Mouse (Mus musculus): ENCODE data around the gene Gpr6. TPM values are rescaled to one million over a fixed set of nuclear protein-coding genes. Genes with fewer than 3 reads are reported as not detected.

The Gpr6 gene
- polyA plus RNA-seq, 1 experiment from 2014 or later, result not detected

DNA sequence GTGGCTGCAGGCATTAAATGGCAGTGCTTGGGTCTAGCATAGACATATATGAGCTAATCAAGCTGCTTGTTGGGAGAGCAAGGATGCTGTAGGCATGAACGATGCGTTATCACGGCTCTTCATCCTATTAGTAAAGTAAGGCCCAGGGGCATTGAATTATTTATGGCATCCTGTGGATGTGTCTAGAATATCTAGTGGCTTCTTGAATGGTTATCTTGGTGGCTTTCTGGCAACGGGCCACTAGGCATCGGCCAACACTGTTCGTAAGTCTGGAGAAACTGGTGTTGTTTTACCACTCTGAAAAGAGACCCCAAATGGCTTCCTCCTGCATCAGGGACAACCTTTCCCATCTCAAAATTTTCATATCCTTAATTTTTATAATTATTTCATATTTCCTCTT is 33.6 kb downstream of the Gpr6 start:
- Histone ChIP-seq H3K27ac (no peak overlapping the region), H3K4me2 (no peak overlapping the region), H3K36me3 (no peaks in the 10 kb centered on the region), H3K9ac (no peak overlapping the region), H3K4me3 (no peak overlapping the region), H3K9me3 (no peaks in the 10 kb centered on the region), H3K4me1 (no peaks in the 10 kb centered on the region), H3K27me3 (no peaks in the 10 kb centered on the region)
- WGBS, result 90% methylated on average over 6 of the region's 6 CpGs
- ATAC-seq (ENCODE audit: insufficient number of reproducible peaks, insufficient read depth, low FRiP score, low TSS enrichment, low read depth), result no peak

DNA sequence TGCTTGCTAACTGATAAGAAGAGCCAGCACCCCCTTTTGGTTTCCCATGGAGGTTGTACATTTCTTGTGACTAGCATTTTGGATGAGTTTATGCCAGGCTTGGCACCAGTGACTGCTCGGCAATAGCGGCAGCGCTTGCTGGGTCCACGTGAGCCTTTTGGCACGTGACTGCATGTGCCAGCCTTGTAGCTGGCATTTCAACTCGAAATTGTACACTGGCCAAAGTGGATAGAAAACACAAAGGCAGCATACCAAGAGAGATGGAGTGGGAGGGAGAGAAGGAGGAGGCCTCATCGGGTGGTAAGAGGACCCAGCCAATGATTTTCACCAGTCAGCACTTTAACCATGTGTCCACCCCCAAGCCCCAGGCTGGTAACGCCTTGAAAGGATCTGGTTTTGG is 34.4 kb downstream of the Gpr6 start:
- H3K4me3 ChIP-seq, result no peak overlapping the region
- H3K36me3 ChIP-seq, result no peaks in the 10 kb centered on the region
- H3K4me2 ChIP-seq, result no peak overlapping the region
- H3K27ac ChIP-seq, result no peak overlapping the region
- H3K27me3 ChIP-seq, result no peaks in the 10 kb centered on the region
- no peak for ATAC-seq (ENCODE audit: insufficient number of reproducible peaks, insufficient read depth, low FRiP score, low TSS enrichment, low read depth)
- 73% methylated on average over 8 of the region's 8 CpGs for WGBS
- no peaks in the 10 kb centered on the region for H3K9me3 ChIP-seq
- H3K4me1 ChIP-seq, result 0 out of 2 replicates have a peak, but pooled peaks cover 2% of the 10 kb centered on the region
- H3K9ac ChIP-seq, result no peak overlapping the region

- Histone ChIP-seq H3K4me3 (no peak overlapping the region), H3K9ac (no peak overlapping the region), H3K36me3 (no peaks in the 10 kb centered on the region), H3K27me3 (no peaks in the 10 kb centered on the region), H3K4me2 (no peak overlapping the region), H3K9me3 (no peaks in the 10 kb centered on the region), H3K27ac (no peak overlapping the region), H3K4me1 (0 out of 2 replicates have a peak, but pooled peaks cover 3% of the 10 kb centered on the region)
- no peak for ATAC-seq (ENCODE audit: insufficient number of reproducible peaks, insufficient read depth, low FRiP score, low TSS enrichment, low read depth)
- 64% methylated on average over 7 of the region's 7 CpGs for WGBS
Observed at GRCm38 (mm10) chr10:41032811-41033210, 39.3 kb downstream of the Gpr6 start.

GRCm38 (mm10) chr10:41024860-41025259 is 47.2 kb downstream of the Gpr6 start:
- H3K27me3 ChIP-seq, result no peaks in the 10 kb centered on the region
- no peak overlapping the region for H3K9ac ChIP-seq
- no peaks in the 10 kb centered on the region for H3K36me3 ChIP-seq
- no peak for ATAC-seq (ENCODE audit: insufficient number of reproducible peaks, insufficient read depth, low FRiP score, low TSS enrichment, low read depth)
- H3K9me3 ChIP-seq, result no peaks in the 10 kb centered on the region
- H3K27ac ChIP-seq, result no peak overlapping the region
- no peaks in the 10 kb centered on the region for H3K4me1 ChIP-seq
- H3K4me2 ChIP-seq, result no peak overlapping the region
- 59% methylated on average over 1 of the region's 1 CpGs for WGBS
- H3K4me3 ChIP-seq, result no peak overlapping the region

DNA sequence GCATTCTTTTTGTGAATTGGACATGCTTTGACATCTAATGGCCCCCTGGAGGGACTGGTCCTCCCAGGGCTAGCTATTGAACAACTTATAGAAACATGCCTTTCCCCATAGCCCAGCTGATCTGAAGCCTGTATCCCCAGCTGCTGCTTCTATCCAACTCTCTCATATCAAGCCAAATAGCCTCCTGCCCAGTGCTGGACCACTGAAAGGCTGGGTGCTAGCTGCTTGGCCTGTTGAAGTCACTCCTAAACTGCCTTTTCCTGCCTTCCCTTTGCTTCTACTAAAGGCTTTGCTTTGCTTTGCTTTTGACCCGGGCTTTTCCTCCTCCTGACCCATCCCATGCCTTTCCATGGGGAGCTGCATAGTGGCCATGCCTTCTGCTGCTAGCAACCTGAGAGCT is 47.7 kb downstream of the Gpr6 start:
- ATAC-seq (ENCODE audit: insufficient number of reproducible peaks, insufficient read depth, low FRiP score, low TSS enrichment, low read depth), result no peak
- no peaks in the 10 kb centered on the region for H3K27me3 ChIP-seq
- no peak overlapping the region for H3K4me3 ChIP-seq
- no peaks in the 10 kb centered on the region for H3K4me1 ChIP-seq
- no peaks in the 10 kb centered on the region for H3K36me3 ChIP-seq
- H3K9ac ChIP-seq, result no peak overlapping the region
- H3K9me3 ChIP-seq, result no peaks in the 10 kb centered on the region
- no peak overlapping the region for H3K27ac ChIP-seq
- no peak overlapping the region for H3K4me2 ChIP-seq
- WGBS, result 59% methylated on average over 1 of the region's 1 CpGs

GRCm38 (mm10) chr10:41022226-41022625 is 49.9 kb downstream of the Gpr6 start:
- no peaks in the 10 kb centered on the region for H3K27me3 ChIP-seq
- WGBS, result 88% methylated on average over 4 of the region's 4 CpGs
- no peaks in the 10 kb centered on the region for H3K4me1 ChIP-seq
- H3K36me3 ChIP-seq, result no peaks in the 10 kb centered on the region
- no peak overlapping the region for H3K4me2 ChIP-seq
- no peak overlapping the region for H3K27ac ChIP-seq
- no peak overlapping the region for H3K4me3 ChIP-seq
- no peak overlapping the region for H3K9ac ChIP-seq
- no peaks in the 10 kb centered on the region for H3K9me3 ChIP-seq
- no peak for ATAC-seq (ENCODE audit: insufficient number of reproducible peaks, insufficient read depth, low FRiP score, low TSS enrichment, low read depth)

Other genes starting within 250 kb of the Gpr6 start
- 37.1 and 39.7 TPM in 2 replicates for gene Cdc40, start 189.0 kb downstream of the Gpr6 start, polyA plus RNA-seq (2015; fragmentation: Nextera tagmentation; extraction: Ambion mirVana)
- gene Wasf1, start 188.8 kb downstream of the Gpr6 start, polyA plus RNA-seq (2015; fragmentation: Nextera tagmentation; extraction: Ambion mirVana), result 27.3 and 29.1 TPM in 2 replicates
- 13.2 and 13.4 TPM in 2 replicates for gene Fig4, start 231.0 kb upstream of the Gpr6 start, polyA plus RNA-seq (2015; fragmentation: Nextera tagmentation; extraction: Ambion mirVana)
- gene Ak9, start 231.7 kb upstream of the Gpr6 start, polyA plus RNA-seq (2015; fragmentation: Nextera tagmentation; extraction: Ambion mirVana), result 0.04 TPM in 2 replicates